Mouse (Mus musculus) heart, adult 2 months (tissue): ENCODE measurements around the gene Zcchc7. TPM values are rescaled to one million over a fixed set of nuclear protein-coding genes. Genes with fewer than 3 reads are reported as not detected.

Experiments
- DNase-seq, 2 experiments: peaks; one replicate each; pipeline ENCODE4 v3.0.0; 2021
- H3K27ac ChIP-seq: fragments of 200-600 bp; 2 replicates; pipeline ENCODE4 v1.8.1; 2022
- H3K27me3 ChIP-seq: fragments of 200-500 bp; 2 replicates; pipeline ENCODE4 v1.6.1; 2012; ENCODE audit warnings: mild to moderate bottlenecking, low read length, inconsistent platforms, mixed read lengths; ENCODE audit not compliant: control insufficient read depth, insufficient read depth
- H3K36me3 ChIP-seq: fragments of 200-500 bp; 2 replicates; pipeline ENCODE4 v1.6.1; 2012; ENCODE audit warnings: low read length, inconsistent platforms; ENCODE audit not compliant: control insufficient read depth, insufficient read depth
- H3K4me1 ChIP-seq: fragments of 200-500 bp; 2 replicates; pipeline ENCODE4 v1.6.1; 2011; ENCODE audit warnings: low read length; ENCODE audit not compliant: control insufficient read depth, insufficient read depth
- H3K4me3 ChIP-seq: fragments of 200-600 bp; 2 replicates; pipeline ENCODE4 v1.8.1; 2022
- H3K79me2 ChIP-seq: fragments of 200-500 bp; replicated peaks from 2 replicates; pipeline ENCODE4 v1.6.1; 2012; ENCODE audit warnings: mild to moderate bottlenecking, inconsistent platforms, low read length, moderate library complexity, mixed read lengths; ENCODE audit not compliant: control insufficient read depth, insufficient read depth
- H3K9ac ChIP-seq: fragments of 200-500 bp; 2 replicates; pipeline ENCODE4 v1.6.1; 2012; ENCODE audit warnings: low read depth, mild to moderate bottlenecking, control low read depth, inconsistent platforms, low read length, mixed read lengths
- CTCF ChIP-seq: fragments of 200-600 bp; IDR thresholded peaks from 2 replicates; pipeline ENCODE4 v1.8.1; 2022; ENCODE audit warnings: antibody characterized with exemption, mild to moderate bottlenecking, moderate library complexity
- EP300 ChIP-seq: fragments of 200-500 bp; IDR thresholded peaks from 2 replicates; pipeline ENCODE4 v1.6.1; 2011; ENCODE audit warnings: low read depth, low read length, control low read depth; ENCODE audit not compliant: insufficient read depth
- POLR2A ChIP-seq: fragments of 200-500 bp; IDR thresholded peaks from 2 replicates; pipeline ENCODE4 v1.6.1; 2011; ENCODE audit warnings: mild to moderate bottlenecking, low read depth, low read length, control low read depth; ENCODE audit not compliant: insufficient read depth
- WGBS: fragments of 180-500 bp; shearing (Covaris S2); methylation state at CpG from one replicate; pipeline ENCODE4 v1.1.7; 2018; 5-methylcytosine and 5-hydroxymethylcytosine counted together
- intact Hi-C: fragments of 180-260 bp; cut with DNase I; formaldehyde crosslinking; loops from one replicate; pipeline ENCODE4 v1.15.1; 2025
- polyA plus RNA-seq: library from polyadenylated mRNA; depleted of rRNA; stranded (reverse); fragments of >200 nt; gene quantifications from 2 replicates; pipeline ENCODE4 v1.2.3, GENCODE M21; 2012
- total RNA-seq, 2 experiments: library from RNA; stranded (reverse); gene quantifications; 2 replicates each; pipeline ENCODE4 v1.2.3; 2021

Zcchc7 gene
- total and polyA plus RNA-seq, 3 experiments: 6.7 to 12.9 (median 12.4) TPM

DNA sequence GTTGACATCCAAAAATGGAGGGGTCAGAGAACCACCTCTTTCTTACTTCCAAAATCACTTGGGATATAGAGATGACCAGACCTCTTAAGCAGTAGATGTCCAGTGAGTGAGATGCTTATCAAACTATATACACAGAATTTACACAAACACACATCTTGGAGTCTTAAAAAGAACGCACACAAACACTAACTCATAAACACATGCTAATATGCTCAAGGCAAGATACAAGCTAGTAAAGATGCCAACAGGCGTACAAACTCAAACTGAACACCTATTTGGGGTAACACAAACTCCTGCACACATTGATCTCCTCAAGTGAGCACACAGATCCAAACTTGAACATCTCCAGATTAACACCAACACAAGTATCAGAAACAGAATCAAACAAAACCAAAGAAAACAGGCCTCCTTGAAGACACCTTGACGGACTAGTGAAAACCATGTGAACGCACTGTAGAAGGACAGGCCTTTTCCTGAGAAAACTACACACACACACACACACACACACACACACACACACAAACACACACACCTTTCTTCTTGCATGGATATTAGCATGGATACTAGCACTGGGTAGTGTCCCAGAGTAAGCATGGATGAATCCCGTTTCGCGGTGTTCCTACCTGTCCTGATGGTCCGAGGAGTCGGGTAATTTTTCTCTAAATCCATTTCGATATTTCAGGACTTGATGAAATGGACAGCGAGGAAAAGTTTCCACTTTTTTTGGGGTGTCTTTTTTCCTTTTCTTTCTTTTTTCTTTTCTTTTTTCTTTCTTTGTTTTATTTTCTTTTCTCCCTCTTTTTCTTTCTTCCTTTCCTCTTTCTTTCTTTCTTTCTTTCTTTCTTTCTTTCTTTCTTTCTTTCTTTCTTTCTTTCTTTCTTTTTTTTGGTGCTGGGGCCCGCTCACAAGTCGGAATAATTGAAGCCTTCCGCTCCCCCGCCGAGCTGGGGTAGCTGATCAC, 45.7 kb upstream of the Zcchc7 start, which contains the start of gene Pax5:
Pax5 (minus strand) TSS at position 748 of the 961 bp plus-strand sequence.
- TF ChIP-seq POLR2A (no peak), CTCF (no peak), EP300 (no peak)
- intact Hi-C loops: no loop called here
- no peaks in the 10 kb centered on the region for H3K4me1 ChIP-seq
- H3K36me3 ChIP-seq: no peaks in the 10 kb centered on the region
- no peaks in the 10 kb centered on the region for H3K79me2 ChIP-seq
- no peak within 1 kb of the TSS for H3K9ac ChIP-seq
- no peak within 1 kb of the TSS for H3K27ac ChIP-seq
- no peak within 1 kb of the TSS for H3K4me3 ChIP-seq
- peaks cover 34% of the 10 kb centered on the region for H3K27me3 ChIP-seq
- WGBS: 38% methylated on average over 16 of the region's 16 CpGs
- no peak for DNase-seq

GRCm38 (mm10) chr4:44710701-44711097, 45.0 kb upstream of the Zcchc7 start:
- Histone ChIP-seq H3K4me3 (no peak overlapping the region), H3K27me3 (peaks cover 31% of the 10 kb centered on the region), H3K4me1 (no peaks in the 10 kb centered on the region), H3K79me2 (no peaks in the 10 kb centered on the region), H3K27ac (no peak overlapping the region), H3K9ac (no peak overlapping the region), H3K36me3 (no peaks in the 10 kb centered on the region)
- intact Hi-C loops: no loop called here
- 4% methylated on average over 30 of the region's 30 CpGs for WGBS
- peak; percentile 22 to 36 for DNase-seq
- TF ChIP-seq POLR2A: no peak
- TF ChIP-seq EP300: no peak
- no peak for TF ChIP-seq CTCF

- no peak overlapping the region for H3K4me3 ChIP-seq
- H3K36me3 ChIP-seq: no peaks in the 10 kb centered on the region
- peak in 1 of 2 experiments; percentile 4 for DNase-seq
- intact Hi-C loops: no loop called here
- no peaks in the 10 kb centered on the region for H3K79me2 ChIP-seq
- TF ChIP-seq EP300 (no peak), CTCF (no peak)
- 4% methylated on average over 25 of the region's 25 CpGs for WGBS
- H3K27me3 ChIP-seq: peaks cover 31% of the 10 kb centered on the region
- no peak overlapping the region for H3K9ac ChIP-seq
- H3K4me1 ChIP-seq: no peaks in the 10 kb centered on the region
- H3K27ac ChIP-seq: no peak overlapping the region
Observed at GRCm38 (mm10) chr4:44711136-44711900, 44.4 kb upstream of the Zcchc7 start.

- intact Hi-C loops: no loop called here
- no peaks in the 10 kb centered on the region for H3K36me3 ChIP-seq
- H3K79me2 ChIP-seq: no peaks in the 10 kb centered on the region
- TF ChIP-seq EP300 (no peak), POLR2A (no peak), CTCF (no peak)
- WGBS: 4% methylated on average over 25 of the region's 25 CpGs
- no peak overlapping the region for H3K9ac ChIP-seq
- H3K4me3 ChIP-seq: 0 out of 2 replicates have a peak overlapping the region, but pooled peaks have one; percentile 14
- DNase-seq: peak; percentile 9 to 32
- H3K4me1 ChIP-seq: no peaks in the 10 kb centered on the region
- no peak overlapping the region for H3K27ac ChIP-seq
- H3K27me3 ChIP-seq: peaks cover 30% of the 10 kb centered on the region
Observed at GRCm38 (mm10) chr4:44712051-44712700, 43.5 kb upstream of the Zcchc7 start.

DNA sequence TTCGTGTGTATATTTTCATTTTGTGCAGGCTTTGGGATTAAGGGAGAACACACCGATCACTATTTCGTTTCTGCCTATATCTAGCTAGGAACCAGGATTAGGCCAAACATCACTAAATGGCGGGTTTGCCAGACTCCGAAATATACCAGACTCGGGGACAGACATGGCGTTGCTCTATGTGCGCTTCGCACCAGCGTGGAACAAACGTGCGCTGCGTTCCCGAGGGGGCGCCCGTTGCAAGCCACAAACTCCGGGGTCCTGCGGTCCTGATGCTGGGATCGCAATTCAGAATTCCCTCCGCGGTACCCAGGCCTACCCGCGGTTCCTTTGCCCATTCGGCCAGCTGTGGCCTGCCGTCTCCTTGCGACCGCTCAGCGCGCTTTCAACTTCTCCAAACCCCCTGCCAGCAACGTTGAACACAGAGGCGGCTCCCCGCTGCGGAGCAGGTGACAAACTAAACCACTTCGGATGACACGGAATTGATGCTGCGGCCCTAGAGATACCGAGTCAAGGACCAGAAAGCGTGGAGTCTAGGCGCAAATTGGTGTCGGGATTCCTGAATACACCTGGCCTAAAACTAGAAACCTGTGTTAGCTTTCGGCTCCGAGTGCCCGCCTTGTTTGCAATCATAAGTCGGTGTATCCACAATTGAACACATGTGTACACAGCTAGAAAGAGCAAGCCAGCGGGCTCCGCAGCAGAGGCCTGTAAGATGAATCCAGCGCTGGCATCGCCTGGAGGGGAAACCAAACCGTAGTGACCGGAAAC, 42.7 kb upstream of the Zcchc7 start:
- Histone ChIP-seq H3K4me1 (no peaks in the 10 kb centered on the region), H3K36me3 (no peaks in the 10 kb centered on the region), H3K79me2 (no peaks in the 10 kb centered on the region), H3K27ac (no peak overlapping the region), H3K4me3 (no peak overlapping the region), H3K27me3 (peaks cover 33% of the 10 kb centered on the region), H3K9ac (no peak overlapping the region)
- no peak for TF ChIP-seq CTCF
- no peak for TF ChIP-seq EP300
- no peak for TF ChIP-seq POLR2A
- peak; percentile 32 to 36 for DNase-seq
- WGBS: 3% methylated on average over 50 of the region's 50 CpGs
- intact Hi-C loops: no loop called here
